Mouse (Mus musculus) adrenal gland, adult (tissue): Measurements from ENCODE around the gene 1810062G17Rik.
A peak's percentile ranks its signal among the peaks of the same experiment; 100 is the strongest.

ENCODE experiments used
- DNase-seq, 2 experiments: peaks; one replicate each; pipeline ENCODE4 v3.0.0; 2022 to 2023; ENCODE audit warnings: low spot score in 1 of 2; ENCODE audit not compliant: inconsistent age in 2 of 2

1810062G17Rik gene

DNA sequence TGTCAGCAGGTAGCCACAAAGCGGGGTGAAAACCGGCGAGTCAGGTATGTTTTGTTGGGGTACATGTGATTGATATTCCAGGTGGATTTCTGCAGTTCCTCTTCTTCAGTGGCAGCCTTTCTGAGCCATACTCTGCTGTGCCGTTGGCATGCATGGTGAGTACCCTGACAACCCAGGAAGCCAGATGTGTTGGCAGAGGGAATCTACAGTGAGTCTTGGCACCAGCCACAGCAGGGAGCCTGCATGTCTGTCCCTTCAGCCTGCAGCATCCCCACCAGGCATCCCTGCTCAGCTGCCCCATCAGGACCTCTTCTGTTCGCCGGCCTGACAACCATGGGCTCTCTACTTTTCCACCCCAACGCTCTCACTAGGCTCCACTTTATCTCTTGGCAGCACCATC is 25.8 kb downstream of the 1810062G17Rik start:
- no peak for DNase-seq

- DNase-seq = no peak
These were observed 29.6 kb downstream of the 1810062G17Rik start for GRCm38 (mm10) chr3:36505306-36505705.

- no peak for DNase-seq
These were observed 30.3 kb downstream of the 1810062G17Rik start for GRCm38 (mm10) chr3:36505809-36506735.

DNA sequence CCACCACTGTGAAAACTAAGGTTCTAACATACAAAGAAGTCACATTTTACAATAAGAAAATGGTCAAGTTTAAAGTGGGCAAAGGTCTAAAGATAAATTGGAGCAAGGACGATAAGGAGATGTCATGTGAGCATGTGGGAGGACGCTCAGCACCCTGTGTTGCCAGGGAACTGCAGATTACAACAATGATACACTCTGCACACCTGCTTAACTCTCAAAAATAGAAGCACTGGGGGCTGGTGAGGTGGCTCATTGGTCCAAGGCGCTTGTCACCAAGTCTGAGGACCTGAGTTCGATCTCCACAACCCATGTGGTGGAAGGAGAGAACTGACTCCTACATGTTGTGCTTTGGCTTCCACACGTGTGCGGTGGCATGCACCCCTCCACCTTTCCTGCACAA is 35.8 kb downstream of the 1810062G17Rik start:
- DNase-seq = no peak

DNA sequence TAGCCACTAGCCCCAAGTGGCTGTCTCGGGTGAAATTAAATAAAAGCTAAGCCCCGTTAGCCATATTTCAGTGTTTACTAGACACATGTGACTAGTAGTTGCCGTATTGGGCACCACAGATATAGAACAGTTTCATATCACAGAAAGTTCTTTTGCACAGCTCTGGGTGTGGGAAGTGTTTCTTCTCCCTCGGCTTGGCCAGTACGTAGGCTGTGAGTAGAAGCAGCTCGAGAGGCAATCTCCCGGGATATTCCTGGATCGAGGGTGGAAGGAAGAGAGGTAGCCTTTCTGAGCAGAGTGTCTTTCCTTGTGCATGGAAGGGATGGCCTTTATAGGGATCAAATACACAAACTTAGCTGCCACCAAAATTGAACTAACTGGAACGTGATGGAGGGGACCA is 40.5 kb downstream of the 1810062G17Rik start:
- DNase-seq = no peak

DNA sequence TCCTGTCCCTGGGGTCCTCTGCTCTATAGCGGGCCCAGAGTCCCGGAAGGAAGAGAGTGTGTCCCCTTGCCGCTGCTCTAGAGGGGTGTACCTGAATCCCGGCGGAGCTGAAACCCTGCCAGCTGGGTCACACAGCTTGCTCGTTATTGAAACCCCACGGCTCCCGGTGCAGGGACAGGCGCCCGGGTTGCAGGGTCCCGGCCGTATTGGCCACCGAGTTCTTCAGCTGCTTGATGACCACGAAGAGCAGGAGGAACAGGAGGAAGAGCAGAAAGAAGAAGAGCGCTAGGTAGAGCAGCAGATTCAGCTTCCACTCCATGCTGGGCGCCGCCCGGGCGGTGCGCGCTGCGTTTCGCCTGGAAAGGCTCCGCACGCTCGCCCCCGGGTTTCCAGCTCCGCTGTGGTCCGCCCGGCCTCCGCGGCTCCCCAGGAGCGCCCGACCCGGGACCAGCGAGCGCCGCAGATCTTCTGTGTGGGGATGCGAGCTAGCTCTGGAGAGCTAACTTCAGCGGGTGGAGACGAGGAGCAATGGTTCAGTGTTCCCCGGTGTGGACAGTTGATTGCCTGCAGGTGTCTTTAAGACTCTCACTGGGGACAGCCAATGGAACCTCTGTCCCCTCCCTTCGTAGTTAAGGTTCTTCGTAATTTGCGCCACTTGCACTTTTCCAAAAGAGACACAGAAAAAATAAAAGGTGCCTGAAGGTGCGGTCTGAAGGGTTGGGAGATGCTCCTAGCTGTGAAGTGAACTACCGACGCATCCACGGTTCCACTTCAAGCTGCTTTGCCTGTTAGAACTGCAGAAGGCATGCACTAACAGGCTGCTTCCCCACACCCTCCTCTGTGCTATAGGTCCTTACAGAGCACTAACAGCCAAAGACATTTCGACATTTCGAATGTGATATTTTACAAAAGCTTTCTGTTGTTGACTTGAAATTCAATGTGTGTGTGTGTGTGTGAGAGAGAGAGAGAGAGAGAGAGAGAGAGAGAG is 45.6 kb downstream of the 1810062G17Rik start, which contains the start of gene Gm11549:
TSS of gene Gm11549 (minus strand) at position 741 of the 988 bp plus-strand sequence.
- peak in 1 of 2 experiments; percentile 59 for DNase-seq

- no peak for DNase-seq
These were observed 46.4 kb downstream of the 1810062G17Rik start for GRCm38 (mm10) chr3:36522137-36522536.

DNA sequence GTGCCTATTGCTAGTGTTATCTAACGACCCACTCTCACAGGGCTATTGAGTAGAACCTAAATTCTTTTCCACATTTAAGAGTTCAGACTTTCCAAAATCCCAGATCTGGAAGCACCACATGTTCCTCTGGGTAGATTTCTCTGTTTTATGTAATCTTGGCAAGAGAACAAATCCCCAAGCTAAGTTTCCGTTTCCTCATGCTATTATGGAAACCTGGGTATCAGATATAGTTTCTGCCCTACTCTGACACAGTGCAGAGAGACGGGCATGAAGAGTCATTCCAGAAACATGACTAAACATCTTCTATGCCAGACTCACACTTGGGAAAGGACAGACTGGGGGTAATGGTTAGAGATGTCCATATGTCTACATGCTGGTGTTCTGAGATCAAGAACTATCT is 48.7 kb downstream of the 1810062G17Rik start:
- no peak for DNase-seq

DNA sequence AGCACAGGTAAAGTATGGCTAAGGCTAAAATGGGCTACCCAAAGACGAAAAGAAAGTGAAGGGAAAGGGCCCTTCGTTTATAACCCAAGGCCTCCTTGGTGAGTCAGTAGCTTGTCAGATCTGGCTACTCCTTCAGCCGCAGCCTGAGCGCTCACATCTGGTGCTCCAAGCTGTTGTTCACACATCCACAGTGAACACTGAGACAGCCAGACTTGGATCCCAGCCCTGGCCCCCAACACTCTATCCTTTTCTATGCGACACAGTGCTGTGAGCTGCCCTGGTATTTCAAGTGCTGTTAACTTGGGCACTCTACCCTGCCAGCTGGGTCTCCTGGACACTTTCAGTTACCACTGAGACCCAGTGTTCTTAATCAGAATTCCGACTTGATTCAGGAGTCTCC is 54.6 kb downstream of the 1810062G17Rik start:
- no peak for DNase-seq

DNA sequence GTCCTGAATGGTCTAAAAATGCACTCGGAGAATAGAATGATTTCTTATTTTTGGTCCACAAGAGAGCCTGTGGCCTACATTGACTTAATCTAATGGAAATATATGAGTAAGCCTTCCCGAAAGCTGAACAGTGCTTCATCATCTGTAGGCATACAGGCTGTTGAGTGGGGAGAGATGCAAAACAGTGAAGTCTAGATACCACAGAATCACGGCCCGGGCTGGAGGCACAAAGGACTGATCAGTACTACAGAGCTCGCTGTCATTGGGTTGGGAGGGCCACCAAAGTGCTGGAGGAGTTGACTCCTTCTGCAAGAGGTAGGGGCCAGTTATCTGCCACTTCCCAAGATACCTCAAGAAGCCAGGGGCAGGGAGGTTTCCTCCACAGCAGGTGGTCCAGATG is 55.0 kb downstream of the 1810062G17Rik start:
- no peak for DNase-seq

GRCm38 (mm10) chr3:36531242-36531641 is 55.5 kb downstream of the 1810062G17Rik start:
- no peak for DNase-seq
